Mouse (Mus musculus) erythroblast, embryonic 14.5 days (primary cell): ENCODE measurements around the gene Tle1.

Source experiments
- GATA1 ChIP-seq: IDR thresholded peaks from 2 replicates; pipeline ENCODE4 v1.6.1; 2012; ENCODE audit warnings: low read length, inconsistent platforms, mixed read lengths
- TAL1 ChIP-seq: IDR thresholded peaks from 3 replicates; pipeline ENCODE4 v1.6.1; 2012; ENCODE audit warnings: low read length, inconsistent platforms, mixed read lengths

GRCm38 (mm10) chr4:72230832-72231231 lies 30.1 kb upstream of the Tle1 start:
- TF ChIP-seq TAL1, result no peak
- TF ChIP-seq GATA1, result no peak
